Mouse (Mus musculus): Measurements from ENCODE around the gene Gm9732. TPM values are rescaled to one million over a fixed set of nuclear protein-coding genes. Genes with fewer than 3 reads are reported as not detected.
"Not testable (repeated sequence)": the region's sequence is repeated elsewhere in the genome, so short reads cannot be mapped to it uniquely, and the experiment has no call there.

The Gm9732 gene
- polyA plus RNA-seq (2015; fragmentation: Nextera tagmentation; extraction: Ambion mirVana): not detected in 2 replicates

- not testable (repeated sequence) for H3K9me3 ChIP-seq; H3K4me3 ChIP-seq; H3K9ac ChIP-seq; H3K4me2 ChIP-seq; H3K36me3 ChIP-seq; ATAC-seq (ENCODE audit: borderline replicate concordance, extremely low read depth, low FRiP score, low TSS enrichment); H3K4me1 ChIP-seq; H3K27me3 ChIP-seq; H3K27ac ChIP-seq
- WGBS: 71% methylated on average over 8 of the region's 8 CpGs
Measured at GRCm38 (mm10) chr14:43274986-43275511, at the start of gene Gm9732. TSS of gene Gm9732 (plus strand) at chr14:43275036.

GRCm38 (mm10) chr14:43235204-43235603 is 39.6 kb upstream of the Gm9732 start, which contains the start of gene Gm8122:
TSS of gene Gm8122 (minus strand) at chr14:43235304.
- H3K4me3 ChIP-seq; H3K27me3 ChIP-seq; H3K36me3 ChIP-seq; H3K27ac ChIP-seq; H3K4me2 ChIP-seq; ATAC-seq (ENCODE audit: borderline replicate concordance, extremely low read depth, low FRiP score, low TSS enrichment); H3K9ac ChIP-seq; H3K4me1 ChIP-seq; H3K9me3 ChIP-seq: not testable (repeated sequence)
- WGBS: 88% methylated on average over 4 of the region's 4 CpGs

GRCm38 (mm10) chr14:43237769-43238168 is 37.1 kb upstream of the Gm9732 start:
- H3K27me3 ChIP-seq; H3K9ac ChIP-seq; ATAC-seq (ENCODE audit: borderline replicate concordance, extremely low read depth, low FRiP score, low TSS enrichment): not testable (repeated sequence)

GRCm38 (mm10) chr14:43249611-43250170 is 25.1 kb upstream of the Gm9732 start:
- not testable (repeated sequence) for H3K4me2 ChIP-seq; H3K9ac ChIP-seq; H3K9me3 ChIP-seq; H3K36me3 ChIP-seq; H3K27me3 ChIP-seq; H3K27ac ChIP-seq; ATAC-seq (ENCODE audit: borderline replicate concordance, extremely low read depth, low FRiP score, low TSS enrichment); H3K4me1 ChIP-seq; H3K4me3 ChIP-seq
- 10% methylated on average over 11 of the region's 12 CpGs for WGBS

More at GRCm38 (mm10) chr14:43237769-43238168, 37.1 kb upstream of the Gm9732 start:
- not testable (repeated sequence) for H3K9me3 ChIP-seq, H3K4me2 ChIP-seq, H3K4me1 ChIP-seq, H3K27ac ChIP-seq, H3K36me3 ChIP-seq, H3K4me3 ChIP-seq

GRCm38 (mm10) chr14:43250549-43251253 is 24.1 kb upstream of the Gm9732 start:
- H3K4me3 ChIP-seq; H3K9ac ChIP-seq; H3K4me2 ChIP-seq; H3K27ac ChIP-seq; ATAC-seq (ENCODE audit: borderline replicate concordance, extremely low read depth, low FRiP score, low TSS enrichment); H3K9me3 ChIP-seq; H3K27me3 ChIP-seq; H3K36me3 ChIP-seq; H3K4me1 ChIP-seq: not testable (repeated sequence)
- WGBS: 29% methylated on average over 6 of the region's 6 CpGs

- ATAC-seq (ENCODE audit: borderline replicate concordance, extremely low read depth, low FRiP score, low TSS enrichment): not testable (repeated sequence)
Measured at GRCm38 (mm10) chr14:43256511-43256910, 18.3 kb upstream of the Gm9732 start.

GRCm38 (mm10) chr14:43258349-43258748 is 16.5 kb upstream of the Gm9732 start, which contains the start of gene Gm8126:
TSS of gene Gm8126 (plus strand) at chr14:43258649.
- H3K27me3 ChIP-seq; H3K27ac ChIP-seq; H3K4me3 ChIP-seq; H3K4me2 ChIP-seq; H3K4me1 ChIP-seq; H3K9me3 ChIP-seq; ATAC-seq (ENCODE audit: borderline replicate concordance, extremely low read depth, low FRiP score, low TSS enrichment); H3K36me3 ChIP-seq; H3K9ac ChIP-seq: not testable (repeated sequence)
- WGBS: 78% methylated on average over 3 of the region's 4 CpGs

More at GRCm38 (mm10) chr14:43256511-43256910, 18.3 kb upstream of the Gm9732 start:
- not testable (repeated sequence) for H3K27me3 ChIP-seq, H3K9me3 ChIP-seq, H3K27ac ChIP-seq, H3K36me3 ChIP-seq, H3K9ac ChIP-seq, H3K4me1 ChIP-seq, H3K4me3 ChIP-seq, H3K4me2 ChIP-seq
- 75% methylated on average over 1 of the region's 1 CpGs for WGBS

- not testable (repeated sequence) for H3K9ac ChIP-seq; H3K27ac ChIP-seq; H3K4me3 ChIP-seq; H3K36me3 ChIP-seq; H3K27me3 ChIP-seq; H3K4me2 ChIP-seq; H3K4me1 ChIP-seq; H3K9me3 ChIP-seq; ATAC-seq (ENCODE audit: borderline replicate concordance, extremely low read depth, low FRiP score, low TSS enrichment)
- WGBS: 91% methylated on average over 3 of the region's 3 CpGs
Measured at GRCm38 (mm10) chr14:43263421-43263820, 11.4 kb upstream of the Gm9732 start.

GRCm38 (mm10) chr14:43268521-43269084 is 6.2 kb upstream of the Gm9732 start:
- ATAC-seq (ENCODE audit: borderline replicate concordance, extremely low read depth, low FRiP score, low TSS enrichment); H3K4me2 ChIP-seq; H3K4me1 ChIP-seq; H3K36me3 ChIP-seq; H3K27me3 ChIP-seq; H3K4me3 ChIP-seq; H3K9ac ChIP-seq; H3K27ac ChIP-seq; H3K9me3 ChIP-seq: not testable (repeated sequence)
- WGBS: 40% methylated on average over 2 of the region's 2 CpGs

- H3K4me2 ChIP-seq; H3K27ac ChIP-seq; H3K9ac ChIP-seq; ATAC-seq (ENCODE audit: borderline replicate concordance, extremely low read depth, low FRiP score, low TSS enrichment); H3K36me3 ChIP-seq; H3K4me1 ChIP-seq; H3K9me3 ChIP-seq; H3K4me3 ChIP-seq; H3K27me3 ChIP-seq: not testable (repeated sequence)
- WGBS: 82% methylated on average over 3 of the region's 3 CpGs
Measured at GRCm38 (mm10) chr14:43269211-43269610, 5.6 kb upstream of the Gm9732 start.

GRCm38 (mm10) chr14:43273161-43273560 is 1.7 kb upstream of the Gm9732 start:
- not testable (repeated sequence) for ATAC-seq (ENCODE audit: borderline replicate concordance, extremely low read depth, low FRiP score, low TSS enrichment); H3K27ac ChIP-seq
- 71% methylated on average over 1 of the region's 1 CpGs for WGBS

GRCm38 (mm10) chr14:43275752-43276151 is 916 bp downstream of the Gm9732 start:
- H3K27me3 ChIP-seq; H3K4me2 ChIP-seq; H3K4me1 ChIP-seq; H3K27ac ChIP-seq; H3K9me3 ChIP-seq; H3K9ac ChIP-seq; H3K4me3 ChIP-seq; H3K36me3 ChIP-seq; ATAC-seq (ENCODE audit: borderline replicate concordance, extremely low read depth, low FRiP score, low TSS enrichment): not testable (repeated sequence)
- 85% methylated on average over 1 of the region's 1 CpGs for WGBS

More at GRCm38 (mm10) chr14:43273161-43273560, 1.7 kb upstream of the Gm9732 start:
- not testable (repeated sequence) for H3K4me2 ChIP-seq, H3K9me3 ChIP-seq, H3K36me3 ChIP-seq, H3K4me3 ChIP-seq, H3K9ac ChIP-seq, H3K27me3 ChIP-seq, H3K4me1 ChIP-seq

Data from lung, embryonic 15.5 days (tissue).